Mouse (Mus musculus): ENCODE results near the gene Dlx2. TPM values are rescaled to one million over a fixed set of nuclear protein-coding genes. Genes with fewer than 3 reads are reported as not detected.

Gene Dlx2
- not detected for polyA plus RNA-seq (2014; fragmentation: Illumina TruSeq; extraction: RNeasy Lipid Tissue Mini Kit (QIAGEN cat#74804))

GRCm38 (mm10) chr2:71546640-71547071, at the start of gene Dlx2:
Dlx2 (minus strand) TSS chr2:71546754.

GRCm38 (mm10) chr2:71528014-71528713, 18.4 kb downstream of the Dlx2 start, which contains the start of gene Dlx1:
Dlx1 (plus strand) TSS chr2:71528113.

Other genes with a start within 250 kb of the Dlx2 start
- gene Slc25a12, start 179.0 kb downstream of the Dlx2 start, polyA plus RNA-seq (2014; fragmentation: Illumina TruSeq; extraction: RNeasy Lipid Tissue Mini Kit (QIAGEN cat#74804)): 18.6 TPM
- gene Hat1, start 157.8 kb downstream of the Dlx2 start, polyA plus RNA-seq (2014; fragmentation: Illumina TruSeq; extraction: RNeasy Lipid Tissue Mini Kit (QIAGEN cat#74804)): 236 TPM
- 10.9 TPM for gene Metap1d, start 93.5 kb downstream of the Dlx2 start, polyA plus RNA-seq (2014; fragmentation: Illumina TruSeq; extraction: RNeasy Lipid Tissue Mini Kit (QIAGEN cat#74804))
- not detected for gene Dlx1, start 18.6 kb downstream of the Dlx2 start, polyA plus RNA-seq (2014; fragmentation: Illumina TruSeq; extraction: RNeasy Lipid Tissue Mini Kit (QIAGEN cat#74804))
- gene Itga6, start 198.9 kb upstream of the Dlx2 start, polyA plus RNA-seq (2014; fragmentation: Illumina TruSeq; extraction: RNeasy Lipid Tissue Mini Kit (QIAGEN cat#74804)): 156 TPM